Mouse (Mus musculus) liver, embryonic 12.5 days (tissue): ENCODE data around the gene Foxq1. TPM values are rescaled to one million over a fixed set of nuclear protein-coding genes. Genes with fewer than 3 reads are reported as not detected.
A peak's percentile ranks its signal among the peaks of the same experiment; 100 is the strongest.

Experiments
- ATAC-seq: fragments of 200-750 bp; cut with Nextera tagmentation; 2 replicates; pipeline ENCODE4 v1.8.0; 2017; ENCODE audit warnings: moderate number of reproducible peaks, mild to moderate bottlenecking, moderate library complexity
- H3K27ac ChIP-seq: fragments of 300-500 bp; sonication (generic); 2 replicates; pipeline ENCODE4 v1.5.1; 2016; ENCODE audit warnings: mild to moderate bottlenecking
- H3K27me3 ChIP-seq: fragments of 300-500 bp; sonication (generic); replicated peaks from 2 replicates; pipeline ENCODE4 v1.6.1; 2016; ENCODE audit warnings: mild to moderate bottlenecking, moderate library complexity
- H3K36me3 ChIP-seq: fragments of 300-500 bp; sonication (generic); 2 replicates; pipeline ENCODE4 v1.6.1; 2016; ENCODE audit warnings: mild to moderate bottlenecking, moderate library complexity
- H3K4me1 ChIP-seq: fragments of 300-500 bp; sonication (generic); 2 replicates; pipeline ENCODE4 v1.6.1; 2016
- H3K4me2 ChIP-seq: fragments of 300-500 bp; sonication (generic); 2 replicates; pipeline ENCODE4 v1.6.1; 2016; ENCODE audit warnings: mild to moderate bottlenecking, moderate library complexity
- H3K4me3 ChIP-seq: fragments of 300-500 bp; sonication (generic); 2 replicates; pipeline ENCODE4 v1.5.1; 2016; ENCODE audit warnings: mild to moderate bottlenecking, moderate library complexity
- H3K9ac ChIP-seq: fragments of 300-500 bp; sonication (generic); 2 replicates; pipeline ENCODE4 v1.6.1; 2016; ENCODE audit warnings: mild to moderate bottlenecking, moderate library complexity
- H3K9me3 ChIP-seq: fragments of 300-500 bp; sonication (generic); replicated peaks from 2 replicates; pipeline ENCODE4 v1.6.1; 2016; ENCODE audit warnings: mild to moderate bottlenecking, moderate library complexity
- WGBS: fragments of 180-500 bp; shearing (Covaris S2); methylation state at CpG from one replicate; pipeline ENCODE4 v1.1.7; 2016; ENCODE audit not compliant: insufficient replicate concordance; 5-methylcytosine and 5-hydroxymethylcytosine counted together
- polyA plus RNA-seq: library from polyadenylated mRNA; unstranded; fragments of >200 nt; fragmentation: Nextera tagmentation; extraction: Ambion mirVana; gene quantifications from 2 replicates; pipeline ENCODE4 v1.2.1, GENCODE M21; 2016

Gene Foxq1
- polyA plus RNA-seq, 1 experiment from 2014 or later: 0.10 TPM

- Histone ChIP-seq H3K27me3 (peaks cover 85% of the 10 kb centered on the region), H3K27ac (no peak overlapping the region), H3K4me3 (peak overlapping the region; percentile 56), H3K9me3 (no peaks in the 10 kb centered on the region), H3K4me2 (peak overlapping the region; percentile 83), H3K4me1 (peaks cover 14% of the 10 kb centered on the region; the same call in 1 of the 2 replicates), H3K9ac (no peak overlapping the region), H3K36me3 (no peaks in the 10 kb centered on the region)
- WGBS: 6% methylated on average over 24 of the region's 24 CpGs
- ATAC-seq: no peak
These were observed 1.2 kb downstream of the Foxq1 start for GRCm38 (mm10) chr13:31556964-31557767.

GRCm38 (mm10) chr13:31557768-31558520 lies 2.0 kb downstream of the Foxq1 start:
- WGBS: 1% methylated on average over 69 of the region's 73 CpGs
- Histone ChIP-seq H3K4me2 (peak overlapping the region; percentile 83), H3K36me3 (no peaks in the 10 kb centered on the region), H3K9ac (peak overlapping the region; percentile 13; the same call in 1 of the 2 replicates), H3K4me1 (peaks cover 14% of the 10 kb centered on the region; the same call in 1 of the 2 replicates), H3K27me3 (peaks cover 93% of the 10 kb centered on the region), H3K4me3 (peak overlapping the region; percentile 56), H3K27ac (no peak overlapping the region), H3K9me3 (no peaks in the 10 kb centered on the region)
- peak; percentile 64 for ATAC-seq

GRCm38 (mm10) chr13:31558521-31559418 lies 2.8 kb downstream of the Foxq1 start, which contains the start of gene A530084C06Rik:
A530084C06Rik (minus strand) TSS chr13:31559333.
- Histone ChIP-seq H3K4me3 (peak within 1 kb of the TSS; percentile 56), H3K9me3 (no peaks in the 10 kb centered on the region), H3K36me3 (no peaks in the 10 kb centered on the region), H3K27ac (no peak within 1 kb of the TSS), H3K27me3 (peaks cover 94% of the 10 kb centered on the region), H3K9ac (peak within 1 kb of the TSS; percentile 13; the same call in 1 of the 2 replicates), H3K4me1 (peaks cover 14% of the 10 kb centered on the region; the same call in 1 of the 2 replicates), H3K4me2 (peak within 1 kb of the TSS; percentile 83)
- no peak for ATAC-seq
- WGBS: 1% methylated on average over 84 of the region's 88 CpGs

- Histone ChIP-seq H3K36me3 (no peaks in the 10 kb centered on the region), H3K27ac (no peak overlapping the region), H3K27me3 (peaks cover 90% of the 10 kb centered on the region), H3K9ac (no peak overlapping the region), H3K9me3 (no peaks in the 10 kb centered on the region), H3K4me3 (peak overlapping the region; percentile 56), H3K4me1 (peaks cover 14% of the 10 kb centered on the region; the same call in 1 of the 2 replicates), H3K4me2 (peak overlapping the region; percentile 83)
- ATAC-seq: 0 out of 2 replicates have a peak, but pooled peaks have one; percentile 24
- WGBS: under 1% methylated on average over 68 of the region's 92 CpGs
These were observed 3.6 kb downstream of the Foxq1 start for GRCm38 (mm10) chr13:31559419-31560144.

GRCm38 (mm10) chr13:31564394-31564793 lies 8.5 kb downstream of the Foxq1 start:
- H3K36me3 ChIP-seq: no peaks in the 10 kb centered on the region
- WGBS: 46% methylated on average over 6 of the region's 6 CpGs
- H3K9me3 ChIP-seq: no peaks in the 10 kb centered on the region
- H3K4me2 ChIP-seq: no peak overlapping the region
- H3K27me3 ChIP-seq: peaks cover 59% of the 10 kb centered on the region
- no peak overlapping the region for H3K4me3 ChIP-seq
- no peaks in the 10 kb centered on the region; the same call in 1 of the 2 replicates for H3K4me1 ChIP-seq
- ATAC-seq: no peak
- H3K9ac ChIP-seq: no peak overlapping the region
- no peak overlapping the region for H3K27ac ChIP-seq

- Histone ChIP-seq H3K9ac (no peak overlapping the region), H3K4me3 (no peak overlapping the region), H3K27ac (no peak overlapping the region), H3K27me3 (peaks cover 32% of the 10 kb centered on the region), H3K36me3 (no peaks in the 10 kb centered on the region), H3K4me2 (no peak overlapping the region), H3K9me3 (no peaks in the 10 kb centered on the region), H3K4me1 (no peaks in the 10 kb centered on the region)
- ATAC-seq: no peak
- WGBS: 68% methylated on average over 8 of the region's 8 CpGs
These were observed 11.2 kb downstream of the Foxq1 start for GRCm38 (mm10) chr13:31567099-31567498.

GRCm38 (mm10) chr13:31567617-31568294 lies 11.8 kb downstream of the Foxq1 start:
- no peak overlapping the region for H3K9ac ChIP-seq

GRCm38 (mm10) chr13:31572806-31573508 lies 17.0 kb downstream of the Foxq1 start:
- no peak overlapping the region for H3K9ac ChIP-seq
- H3K4me1 ChIP-seq: no peaks in the 10 kb centered on the region
- H3K27ac ChIP-seq: no peak overlapping the region
- no peak overlapping the region for H3K4me3 ChIP-seq
- ATAC-seq: no peak
- no peaks in the 10 kb centered on the region for H3K9me3 ChIP-seq
- WGBS: 70% methylated on average over 10 of the region's 10 CpGs
- no peaks in the 10 kb centered on the region; the same call in 1 of the 2 replicates for H3K27me3 ChIP-seq
- H3K4me2 ChIP-seq: no peak overlapping the region
- H3K36me3 ChIP-seq: no peaks in the 10 kb centered on the region

More at GRCm38 (mm10) chr13:31567617-31568294, 11.8 kb downstream of the Foxq1 start:
- Histone ChIP-seq H3K4me2 (no peak overlapping the region), H3K4me1 (no peaks in the 10 kb centered on the region), H3K4me3 (no peak overlapping the region), H3K27me3 (peaks cover 25% of the 10 kb centered on the region), H3K27ac (no peak overlapping the region), H3K36me3 (no peaks in the 10 kb centered on the region), H3K9me3 (no peaks in the 10 kb centered on the region)
- WGBS: 55% methylated on average over 6 of the region's 6 CpGs
- no peak for ATAC-seq

GRCm38 (mm10) chr13:31574627-31575026 lies 18.7 kb downstream of the Foxq1 start:
- no peak overlapping the region for H3K27ac ChIP-seq
- H3K27me3 ChIP-seq: no peaks in the 10 kb centered on the region; the same call in 1 of the 2 replicates
- WGBS: 57% methylated on average over 3 of the region's 3 CpGs
- H3K4me3 ChIP-seq: no peak overlapping the region
- no peaks in the 10 kb centered on the region for H3K4me1 ChIP-seq
- ATAC-seq: no peak
- H3K36me3 ChIP-seq: no peaks in the 10 kb centered on the region
- H3K9ac ChIP-seq: no peak overlapping the region
- no peaks in the 10 kb centered on the region for H3K9me3 ChIP-seq
- no peak overlapping the region for H3K4me2 ChIP-seq

- H3K36me3 ChIP-seq: no peaks in the 10 kb centered on the region
- 61% methylated on average over 4 of the region's 4 CpGs for WGBS
- ATAC-seq: no peak
- H3K4me1 ChIP-seq: no peaks in the 10 kb centered on the region
- no peak overlapping the region for H3K4me2 ChIP-seq
- H3K9ac ChIP-seq: no peak overlapping the region
- H3K27ac ChIP-seq: no peak overlapping the region
- H3K9me3 ChIP-seq: no peaks in the 10 kb centered on the region
- H3K27me3 ChIP-seq: no peaks in the 10 kb centered on the region
- no peak overlapping the region for H3K4me3 ChIP-seq
These were observed 20.8 kb downstream of the Foxq1 start for GRCm38 (mm10) chr13:31576696-31577095.
